Mouse (Mus musculus): Measurements from ENCODE around the gene Ank3.

Ank3 gene

DNA sequence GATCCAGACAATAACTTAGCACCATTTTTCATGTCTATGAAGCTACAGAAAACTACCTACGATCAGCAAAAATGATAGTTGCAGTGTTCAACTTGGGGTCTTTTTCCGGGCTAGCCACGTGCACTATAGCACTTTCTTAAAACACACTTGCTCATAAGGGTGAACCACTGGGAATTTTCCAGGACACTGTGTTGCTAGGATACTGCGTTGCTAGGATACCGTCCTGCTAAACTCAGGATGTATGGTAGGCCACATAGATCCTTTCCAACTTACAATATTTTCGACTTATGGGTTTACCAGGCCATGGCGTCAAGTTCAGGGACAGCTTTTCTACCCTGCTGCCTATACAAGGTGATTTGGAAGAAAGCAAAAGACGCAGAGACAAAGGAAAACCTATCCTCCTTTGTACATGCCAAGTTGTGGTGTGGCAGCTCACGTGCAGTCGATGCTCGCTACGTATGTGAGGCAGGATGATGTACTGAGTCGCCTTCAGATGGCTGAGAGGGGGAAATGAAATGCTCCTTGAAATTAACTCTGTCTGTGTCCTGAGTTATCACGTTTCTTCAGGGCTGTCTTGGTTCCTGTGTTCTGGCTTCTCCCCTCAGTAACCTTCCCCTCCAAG, 404.7 kb downstream of the Ank3 start:
- Histone ChIP-seq H3K27me3 (ENCODE audit: insufficient read depth, low read length) (no peaks in the 10 kb centered on the region), H3K36me3 (ENCODE audit: insufficient read depth, low read length) (no peaks in the 10 kb centered on the region), H3K4me3 (replicated peaks; ENCODE audit: low read length) (no peak overlapping the region), H3K4me1 (replicated peaks; ENCODE audit: low read depth, low read length) (no peaks in the 10 kb centered on the region), H3K9me3 (ENCODE audit: low read length) (no peaks in the 10 kb centered on the region)
- TF ChIP-seq NANOG (IDR thresholded peaks at IDR 0.05; ENCODE audit: borderline replicate concordance, low read length) (no peak), POU5F1 (IDR thresholded peaks at IDR 0.05; ENCODE audit: borderline replicate concordance, low read length) (no peak), CTCF (conservative IDR thresholded peaks at IDR 0.05; ENCODE audit: low read length) (no peak)

- TF ChIP-seq NANOG (IDR thresholded peaks at IDR 0.05; ENCODE audit: borderline replicate concordance, low read length) (no peak), POU5F1 (IDR thresholded peaks at IDR 0.05; ENCODE audit: borderline replicate concordance, low read length) (no peak), CTCF (conservative IDR thresholded peaks at IDR 0.05; ENCODE audit: low read length) (no peak)
- Histone ChIP-seq H3K9me3 (ENCODE audit: low read length) (no peaks in the 10 kb centered on the region), H3K27me3 (ENCODE audit: insufficient read depth, low read length) (no peaks in the 10 kb centered on the region), H3K36me3 (ENCODE audit: insufficient read depth, low read length) (no peaks in the 10 kb centered on the region), H3K4me3 (replicated peaks; ENCODE audit: low read length) (no peak overlapping the region), H3K4me1 (replicated peaks; ENCODE audit: low read depth, low read length) (no peaks in the 10 kb centered on the region)
Observed at GRCm38 (mm10) chr10:69804613-69805012, 406.0 kb downstream of the Ank3 start.

DNA sequence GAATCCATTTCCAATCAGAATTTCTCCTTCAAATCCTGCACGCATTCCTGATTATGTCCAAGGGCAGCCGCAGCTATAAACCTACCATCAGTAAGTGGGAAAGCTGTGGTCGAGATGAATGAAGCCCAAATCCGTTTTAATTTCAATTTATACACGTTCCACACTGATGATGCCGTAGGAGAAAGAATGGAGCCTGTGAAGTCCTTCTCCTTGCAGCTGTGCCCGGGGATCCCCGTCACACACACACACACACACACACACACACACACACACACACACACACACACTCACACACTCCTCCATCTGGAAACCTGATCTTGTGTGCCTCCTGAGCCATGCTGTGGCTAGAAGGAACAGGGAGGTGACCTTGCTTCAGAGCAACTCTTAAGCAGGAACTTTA, 412.2 kb downstream of the Ank3 start:
- no peak for TF ChIP-seq NANOG (IDR thresholded peaks at IDR 0.05; ENCODE audit: borderline replicate concordance, low read length)
- TF ChIP-seq POU5F1 (IDR thresholded peaks at IDR 0.05; ENCODE audit: borderline replicate concordance, low read length), result no peak
- TF ChIP-seq CTCF (conservative IDR thresholded peaks at IDR 0.05; ENCODE audit: low read length), result no peak
- Histone ChIP-seq H3K4me1 (replicated peaks; ENCODE audit: low read depth, low read length) (no peaks in the 10 kb centered on the region), H3K27me3 (ENCODE audit: insufficient read depth, low read length) (no peaks in the 10 kb centered on the region), H3K4me3 (replicated peaks; ENCODE audit: low read length) (no peak overlapping the region), H3K9me3 (ENCODE audit: low read length) (no peaks in the 10 kb centered on the region), H3K36me3 (ENCODE audit: insufficient read depth, low read length) (no peaks in the 10 kb centered on the region)

DNA sequence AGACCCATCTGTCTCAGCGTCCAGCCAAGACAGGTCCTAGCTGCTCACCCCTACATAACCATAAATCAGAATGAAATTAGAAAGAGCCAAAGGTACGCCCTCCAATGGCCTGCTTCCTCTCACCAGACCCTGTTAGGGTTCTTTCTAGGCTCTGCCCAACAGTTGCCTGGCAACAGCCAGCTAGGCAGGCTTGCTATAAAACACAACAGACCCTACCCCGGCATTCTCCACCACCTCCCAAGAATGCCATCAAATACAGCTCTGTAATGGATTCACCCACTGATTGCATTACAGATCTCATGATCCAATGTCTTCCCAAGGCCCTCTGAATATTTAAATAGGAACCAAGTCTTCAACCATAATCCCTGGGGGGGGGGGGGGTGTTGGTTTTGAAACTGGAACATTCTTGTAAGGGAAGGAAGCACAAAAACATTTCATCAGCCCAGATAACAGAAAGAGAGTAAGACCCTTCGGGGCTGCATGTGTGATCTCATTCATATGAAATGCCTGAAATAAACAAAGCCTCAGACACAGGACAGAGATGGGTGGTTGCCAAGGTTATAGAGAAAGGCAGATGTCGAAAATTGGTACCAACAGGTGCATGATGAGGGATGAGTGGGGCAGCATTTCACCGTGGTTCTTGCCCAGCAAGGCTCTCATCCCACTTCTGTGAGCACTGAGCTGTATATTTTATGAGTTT, 415.4 kb downstream of the Ank3 start:
- TF ChIP-seq NANOG (IDR thresholded peaks at IDR 0.05; ENCODE audit: borderline replicate concordance, low read length) (no peak), CTCF (conservative IDR thresholded peaks at IDR 0.05; ENCODE audit: low read length) (no peak), POU5F1 (IDR thresholded peaks at IDR 0.05; ENCODE audit: borderline replicate concordance, low read length) (no peak)
- no peaks in the 10 kb centered on the region for H3K9me3 ChIP-seq (ENCODE audit: low read length)

DNA sequence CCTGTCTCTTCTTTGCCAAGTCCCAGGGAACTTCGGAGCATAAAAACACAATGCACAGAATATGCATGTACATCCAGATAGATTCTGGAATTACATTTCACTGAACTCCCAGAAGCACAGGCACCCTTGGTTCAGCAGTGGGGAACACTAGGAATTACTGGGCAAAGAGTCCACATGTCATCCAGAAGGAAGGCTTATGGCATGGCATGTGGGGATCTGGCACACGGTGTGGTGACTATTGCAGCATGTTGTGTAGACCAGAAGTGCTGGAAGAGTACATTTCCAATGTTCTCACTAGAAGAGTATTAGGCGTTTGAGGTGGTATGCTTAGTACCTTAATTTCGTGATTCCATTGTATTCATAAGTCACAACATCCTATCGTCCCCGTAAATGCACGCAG, 422.7 kb downstream of the Ank3 start:
- H3K27me3 ChIP-seq (ENCODE audit: insufficient read depth, low read length), result no peaks in the 10 kb centered on the region
- no peaks in the 10 kb centered on the region for H3K9me3 ChIP-seq (ENCODE audit: low read length)

More for the DNA sequence above, 415.4 kb downstream of the Ank3 start:
- H3K4me1 ChIP-seq (replicated peaks; ENCODE audit: low read depth, low read length), result no peaks in the 10 kb centered on the region
- H3K4me3 ChIP-seq (replicated peaks; ENCODE audit: low read length), result no peak overlapping the region
- H3K27me3 ChIP-seq (ENCODE audit: insufficient read depth, low read length), result no peaks in the 10 kb centered on the region
- H3K36me3 ChIP-seq (ENCODE audit: insufficient read depth, low read length), result no peaks in the 10 kb centered on the region

GRCm38 (mm10) chr10:69828770-69829169, 430.2 kb downstream of the Ank3 start:
- Histone ChIP-seq H3K4me3 (replicated peaks; ENCODE audit: low read length) (no peak overlapping the region), H3K36me3 (ENCODE audit: insufficient read depth, low read length) (no peaks in the 10 kb centered on the region), H3K4me1 (replicated peaks; ENCODE audit: low read depth, low read length) (no peaks in the 10 kb centered on the region), H3K9me3 (ENCODE audit: low read length) (no peaks in the 10 kb centered on the region), H3K27me3 (ENCODE audit: insufficient read depth, low read length) (no peaks in the 10 kb centered on the region)
- no peak for TF ChIP-seq NANOG (IDR thresholded peaks at IDR 0.05; ENCODE audit: borderline replicate concordance, low read length)
- TF ChIP-seq POU5F1 (IDR thresholded peaks at IDR 0.05; ENCODE audit: borderline replicate concordance, low read length), result no peak
- no peak for TF ChIP-seq CTCF (conservative IDR thresholded peaks at IDR 0.05; ENCODE audit: low read length)

More for the DNA sequence above, 422.7 kb downstream of the Ank3 start:
- Histone ChIP-seq H3K36me3 (ENCODE audit: insufficient read depth, low read length) (no peaks in the 10 kb centered on the region), H3K4me1 (replicated peaks; ENCODE audit: low read depth, low read length) (0 out of 2 replicates have a peak, but pooled peaks cover 3% of the 10 kb centered on the region), H3K4me3 (replicated peaks; ENCODE audit: low read length) (no peak overlapping the region)
- TF ChIP-seq POU5F1 (IDR thresholded peaks at IDR 0.05; ENCODE audit: borderline replicate concordance, low read length) (no peak), CTCF (conservative IDR thresholded peaks at IDR 0.05; ENCODE audit: low read length) (no peak), NANOG (IDR thresholded peaks at IDR 0.05; ENCODE audit: borderline replicate concordance, low read length) (no peak)

DNA sequence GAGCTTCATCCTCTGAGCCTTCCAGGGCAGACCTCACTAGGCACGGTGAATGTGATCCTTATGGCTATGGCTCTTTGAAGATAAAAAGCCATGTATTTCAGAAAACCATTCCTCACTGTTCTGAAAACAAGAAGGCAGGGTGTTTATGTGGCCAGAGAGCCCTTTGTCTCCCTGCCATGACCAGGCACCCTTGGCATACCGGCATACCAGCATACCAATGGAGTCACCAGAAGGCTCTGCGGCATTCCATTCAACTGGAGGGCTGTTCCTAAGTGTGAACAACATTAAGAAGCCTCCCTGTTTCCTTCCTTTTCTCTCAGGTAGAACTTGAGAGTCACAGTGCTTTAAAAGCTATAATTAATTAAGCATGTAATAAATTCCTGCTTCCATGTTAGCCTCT, 430.7 kb downstream of the Ank3 start:
- no peaks in the 10 kb centered on the region for H3K36me3 ChIP-seq (ENCODE audit: insufficient read depth, low read length)
- no peak for TF ChIP-seq NANOG (IDR thresholded peaks at IDR 0.05; ENCODE audit: borderline replicate concordance, low read length)
- no peaks in the 10 kb centered on the region for H3K9me3 ChIP-seq (ENCODE audit: low read length)
- no peaks in the 10 kb centered on the region for H3K4me1 ChIP-seq (replicated peaks; ENCODE audit: low read depth, low read length)
- no peak overlapping the region for H3K4me3 ChIP-seq (replicated peaks; ENCODE audit: low read length)
- H3K27me3 ChIP-seq (ENCODE audit: insufficient read depth, low read length), result no peaks in the 10 kb centered on the region

DNA sequence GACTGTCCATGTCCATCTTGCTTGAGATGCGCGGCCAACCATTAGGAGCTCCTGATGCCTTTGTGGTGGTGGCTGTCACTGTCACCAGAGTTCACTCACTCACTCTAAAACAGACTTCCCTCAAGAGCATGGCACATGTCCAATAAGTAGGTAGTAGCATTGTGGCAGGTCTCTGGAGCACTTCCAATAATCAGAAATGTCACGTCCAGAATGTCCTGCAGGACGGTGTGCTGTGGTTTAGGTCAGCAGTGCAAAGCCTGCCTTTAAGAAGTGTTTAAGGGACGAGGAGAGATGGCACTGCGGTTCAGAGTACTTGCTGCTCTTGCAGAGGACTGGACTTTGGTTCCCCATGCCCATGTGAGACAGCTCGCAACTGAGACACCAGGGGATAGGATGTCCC, 433.0 kb downstream of the Ank3 start:
- Histone ChIP-seq H3K9me3 (ENCODE audit: low read length) (no peaks in the 10 kb centered on the region), H3K36me3 (ENCODE audit: insufficient read depth, low read length) (no peaks in the 10 kb centered on the region), H3K27me3 (ENCODE audit: insufficient read depth, low read length) (no peaks in the 10 kb centered on the region), H3K4me1 (replicated peaks; ENCODE audit: low read depth, low read length) (no peaks in the 10 kb centered on the region), H3K4me3 (replicated peaks; ENCODE audit: low read length) (no peak overlapping the region)
- no peak for TF ChIP-seq CTCF (conservative IDR thresholded peaks at IDR 0.05; ENCODE audit: low read length)
- no peak for TF ChIP-seq POU5F1 (IDR thresholded peaks at IDR 0.05; ENCODE audit: borderline replicate concordance, low read length)
- TF ChIP-seq NANOG (IDR thresholded peaks at IDR 0.05; ENCODE audit: borderline replicate concordance, low read length), result no peak

Measured in E14TG2a.4 (cell line).